Mouse (Mus musculus) liver, embryonic 16.5 days (tissue): ENCODE data around the gene Uhrf1. TPM values are rescaled to one million over a fixed set of nuclear protein-coding genes. Genes with fewer than 3 reads are reported as not detected.
"Not testable (repeated sequence)": the region's sequence is repeated elsewhere in the genome, so short reads cannot be mapped to it uniquely, and the experiment has no call there.

Experiments used
- ATAC-seq: fragments of 200-750 bp; cut with Nextera tagmentation; 2 replicates; pipeline ENCODE4 v1.8.0; 2017; ENCODE audit warnings: low read depth, mild to moderate bottlenecking, moderate number of reproducible peaks, moderate library complexity
- H3K27ac ChIP-seq: fragments of 300-500 bp; sonication (generic); 2 replicates; pipeline ENCODE4 v1.5.1; 2014; ENCODE audit warnings: mild to moderate bottlenecking, low read length
- H3K27me3 ChIP-seq: fragments of 300-500 bp; sonication (generic); 2 replicates; pipeline ENCODE4 v1.6.1; 2014; ENCODE audit warnings: low read depth, low read length, mixed read lengths; ENCODE audit not compliant: control insufficient read depth, insufficient read depth
- H3K36me3 ChIP-seq: fragments of 300-500 bp; sonication (generic); 2 replicates; pipeline ENCODE4 v1.6.1; 2014; ENCODE audit warnings: mild to moderate bottlenecking; ENCODE audit not compliant: control insufficient read depth, insufficient read depth
- H3K4me1 ChIP-seq: fragments of 300-500 bp; sonication (generic); 2 replicates; pipeline ENCODE4 v1.6.1; 2014; ENCODE audit warnings: low read depth, low read length, mixed read lengths; ENCODE audit not compliant: control insufficient read depth
- H3K4me2 ChIP-seq: fragments of 300-500 bp; sonication (generic); 2 replicates; pipeline ENCODE4 v1.6.1; 2014; ENCODE audit warnings: low read depth, low read length, mixed read lengths
- H3K4me3 ChIP-seq: fragments of 300-500 bp; sonication (generic); 2 replicates; pipeline ENCODE4 v1.5.1; 2014; ENCODE audit warnings: low read depth, mild to moderate bottlenecking, low read length
- H3K9ac ChIP-seq: fragments of 300-500 bp; sonication (generic); 2 replicates; pipeline ENCODE4 v1.6.1; 2014; ENCODE audit warnings: low read depth, low read length
- H3K9me3 ChIP-seq: fragments of 300-500 bp; sonication (generic); replicated peaks from 2 replicates; pipeline ENCODE4 v1.6.1; 2016; ENCODE audit warnings: low read length; ENCODE audit not compliant: control insufficient read depth
- WGBS: fragments of 180-500 bp; shearing (Covaris S2); extraction: QIAGEN DNeasy Blood & Tissue Kit; methylation state at CpG from one replicate; pipeline ENCODE4 v1.1.7; 2014; ENCODE audit not compliant: insufficient replicate concordance; 5-methylcytosine and 5-hydroxymethylcytosine counted together
- polyA plus RNA-seq: library from polyadenylated mRNA; unstranded; fragments of >200 nt; fragmentation: Nextera tagmentation; extraction: Ambion mirVana; gene quantifications from 2 replicates; pipeline ENCODE4 v1.2.1, GENCODE M21; 2015

Uhrf1 gene
- 86.0 and 89.7 TPM in 2 replicates for polyA plus RNA-seq

- peak within 1 kb of the TSS; percentile 78 for H3K9ac ChIP-seq
- H3K36me3 ChIP-seq, result peaks cover 14% of the 10 kb centered on the region
- peak within 1 kb of the TSS; percentile 81 for H3K4me3 ChIP-seq
- H3K27me3 ChIP-seq, result no peaks in the 10 kb centered on the region
- H3K4me2 ChIP-seq, result peak within 1 kb of the TSS; percentile 99
- under 1% methylated on average over 43 of the region's 43 CpGs for WGBS
- peak; percentile 86 for ATAC-seq
- H3K27ac ChIP-seq, result peak within 1 kb of the TSS; percentile 90
- peaks cover 35% of the 10 kb centered on the region for H3K4me1 ChIP-seq
- no peaks in the 10 kb centered on the region for H3K9me3 ChIP-seq
These were observed at the start of gene Uhrf1 for GRCm38 (mm10) chr17:56303160-56303846. Gene Uhrf1 (plus strand): TSS chr17:56303321.

DNA sequence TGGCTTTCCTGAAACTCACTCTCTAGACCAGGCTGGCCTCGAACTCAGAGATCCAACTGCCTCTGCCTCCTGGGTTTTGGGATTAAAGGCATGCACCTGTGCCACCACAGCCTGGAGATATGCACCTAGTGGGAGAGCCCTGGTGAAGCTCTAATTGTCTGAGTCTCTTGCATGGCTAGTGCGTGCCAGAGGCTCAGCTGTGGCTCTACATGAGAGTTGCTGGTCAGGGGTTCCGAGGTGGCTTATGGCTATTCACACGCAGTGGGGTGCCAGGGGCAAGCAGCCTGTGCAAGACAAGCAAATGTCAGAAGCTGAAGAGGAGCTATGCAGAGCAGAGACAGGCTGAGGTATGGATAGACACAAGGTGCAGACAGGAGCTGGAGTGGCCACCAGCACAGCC, 48.4 kb upstream of the Uhrf1 start:
- peaks cover 7% of the 10 kb centered on the region for H3K36me3 ChIP-seq
- H3K4me2 ChIP-seq, result no peak overlapping the region
- no peak overlapping the region for H3K27ac ChIP-seq
- no peak overlapping the region for H3K4me3 ChIP-seq
- no peak overlapping the region for H3K9ac ChIP-seq
- peaks cover 31% of the 10 kb centered on the region for H3K4me1 ChIP-seq
- no peak for ATAC-seq
- no peaks in the 10 kb centered on the region for H3K27me3 ChIP-seq
- H3K9me3 ChIP-seq, result no peaks in the 10 kb centered on the region
- WGBS, result 75% methylated on average over 4 of the region's 4 CpGs

DNA sequence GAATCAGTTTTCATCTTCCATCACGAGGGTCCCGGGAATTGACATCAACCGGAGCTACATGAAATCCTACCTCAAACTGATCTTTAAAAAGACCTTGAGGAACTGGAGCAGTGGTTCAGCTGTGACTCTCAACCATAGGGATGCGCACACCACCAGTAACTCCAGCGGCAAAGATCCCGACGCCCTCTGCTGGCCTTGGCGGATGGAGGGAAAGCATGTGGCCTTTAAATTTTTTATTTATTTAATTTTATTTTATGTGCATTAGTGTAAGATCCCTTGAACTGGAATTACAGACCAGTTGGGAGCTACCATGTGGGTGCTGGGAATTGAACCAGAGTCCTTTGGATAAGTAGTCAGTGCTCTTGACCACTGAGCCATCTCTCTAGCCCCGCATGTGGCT, 47.7 kb upstream of the Uhrf1 start:
- H3K4me3 ChIP-seq, result peak overlapping the region; percentile 29; the same call in 1 of the 2 replicates
- H3K27ac ChIP-seq, result peak overlapping the region; percentile 57; the same call in 1 of the 2 replicates
- peak overlapping the region; percentile 53 for H3K4me2 ChIP-seq
- peaks cover 37% of the 10 kb centered on the region for H3K4me1 ChIP-seq
- no peaks in the 10 kb centered on the region for H3K27me3 ChIP-seq
- peaks cover 13% of the 10 kb centered on the region for H3K36me3 ChIP-seq
- ATAC-seq, result no peak
- 19% methylated on average over 9 of the region's 9 CpGs for WGBS
- H3K9me3 ChIP-seq, result no peaks in the 10 kb centered on the region
- 0 out of 2 replicates have a peak overlapping the region, but pooled peaks have one; percentile 20 for H3K9ac ChIP-seq

GRCm38 (mm10) chr17:56255863-56256238, 47.3 kb upstream of the Uhrf1 start:
- Histone ChIP-seq H3K36me3 (peaks cover 13% of the 10 kb centered on the region), H3K4me2 (peak overlapping the region; percentile 98), H3K27me3 (no peaks in the 10 kb centered on the region), H3K9me3 (no peaks in the 10 kb centered on the region), H3K4me3 (peak overlapping the region; percentile 78), H3K27ac (peak overlapping the region; percentile 98), H3K4me1 (peaks cover 37% of the 10 kb centered on the region), H3K9ac (peak overlapping the region; percentile 73)
- peak; percentile 89 for ATAC-seq
- WGBS, result under 1% methylated on average over 32 of the region's 32 CpGs

- under 1% methylated on average over 28 of the region's 28 CpGs for WGBS
- H3K4me3 ChIP-seq, result peak within 1 kb of the TSS; percentile 78
- no peaks in the 10 kb centered on the region for H3K27me3 ChIP-seq
- peaks cover 37% of the 10 kb centered on the region for H3K4me1 ChIP-seq
- peak within 1 kb of the TSS; percentile 98 for H3K4me2 ChIP-seq
- peaks cover 17% of the 10 kb centered on the region for H3K36me3 ChIP-seq
- peak; percentile 89 for ATAC-seq
- H3K9me3 ChIP-seq, result no peaks in the 10 kb centered on the region
- H3K9ac ChIP-seq, result peak within 1 kb of the TSS; percentile 77
- peak within 1 kb of the TSS; percentile 98 for H3K27ac ChIP-seq
These were observed 46.8 kb upstream of the Uhrf1 start, which contains the start of gene Fem1a for GRCm38 (mm10) chr17:56256239-56256881. Gene Fem1a (plus strand): TSS chr17:56256810.

DNA sequence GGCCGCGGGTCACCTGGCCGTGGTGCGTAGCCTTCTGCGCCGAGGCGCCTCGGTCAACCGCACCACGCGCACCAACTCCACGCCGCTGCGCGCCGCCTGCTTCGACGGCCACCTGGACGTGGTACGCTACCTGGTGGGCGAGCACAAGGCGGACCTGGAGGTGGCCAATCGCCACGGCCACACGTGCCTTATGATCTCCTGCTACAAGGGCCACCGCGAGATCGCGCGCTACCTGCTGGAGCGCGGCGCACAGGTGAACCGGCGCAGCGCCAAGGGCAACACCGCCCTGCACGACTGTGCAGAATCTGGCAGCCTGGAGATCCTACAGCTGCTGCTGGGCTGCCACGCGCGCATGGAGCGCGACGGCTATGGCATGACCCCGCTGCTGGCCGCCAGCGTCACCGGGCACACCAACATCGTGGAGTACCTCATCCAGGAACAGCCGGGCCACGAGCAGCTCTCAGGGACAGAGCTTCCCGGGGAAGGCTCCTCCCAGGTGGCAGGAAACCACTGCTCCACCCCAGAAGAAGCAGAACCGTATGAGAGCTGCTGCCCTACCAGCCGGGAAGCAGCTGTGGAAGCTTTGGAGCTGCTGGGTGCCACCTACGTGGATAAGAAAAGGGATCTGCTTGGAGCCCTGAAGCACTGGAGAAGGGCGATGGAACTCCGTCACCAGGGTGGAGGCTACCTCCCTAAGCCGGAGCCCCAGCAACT, 45.8 kb upstream of the Uhrf1 start:
- Histone ChIP-seq H3K4me2 (peak overlapping the region; percentile 91), H3K9ac (peak overlapping the region; percentile 77), H3K27me3 (no peaks in the 10 kb centered on the region), H3K9me3 (no peaks in the 10 kb centered on the region), H3K36me3 (peaks cover 24% of the 10 kb centered on the region), H3K4me3 (peak overlapping the region; percentile 78), H3K27ac (no peak overlapping the region; the same call in 1 of the 2 replicates), H3K4me1 (peaks cover 37% of the 10 kb centered on the region)
- whole genome bisulfite sequencing, result 5% methylated on average over 58 of the region's 58 CpGs
- ATAC-seq, result no peak

- H3K27ac ChIP-seq, H3K9me3 ChIP-seq, H3K9ac ChIP-seq, ATAC-seq, H3K27me3 ChIP-seq, H3K4me3 ChIP-seq: not testable (repeated sequence)
- H3K4me2 ChIP-seq, result peak overlapping the region; percentile 91; the same call in 1 of the 2 replicates
- H3K36me3 ChIP-seq, result peaks cover 24% of the 10 kb centered on the region
- WGBS, result 87% methylated on average over 19 of the region's 19 CpGs
- peaks cover 37% of the 10 kb centered on the region for H3K4me1 ChIP-seq
These were observed 44.9 kb upstream of the Uhrf1 start for GRCm38 (mm10) chr17:56258269-56258668.

- Histone ChIP-seq H3K4me1 (peaks cover 37% of the 10 kb centered on the region), H3K36me3 (peaks cover 24% of the 10 kb centered on the region)
- 58% methylated on average over 2 of the region's 2 CpGs for WGBS
- not testable (repeated sequence) for H3K9me3 ChIP-seq, H3K4me2 ChIP-seq, ATAC-seq, H3K9ac ChIP-seq, H3K4me3 ChIP-seq, H3K27me3 ChIP-seq, H3K27ac ChIP-seq
These were observed 44.3 kb upstream of the Uhrf1 start for GRCm38 (mm10) chr17:56258812-56259211.
